Mouse (Mus musculus) ES-CJ7 (cell line): ENCODE measurements at regions not wholly inside any gene's neighbourhood (a gene's known extent, or its start where the extent isn't known, plus 50 kb on each side); places are given as distances from the start of the nearest gene placed in this dataset.

Source experiments
- DNase-seq: peaks from one replicate; pipeline ENCODE4 v3.0.0; 2011; ENCODE audit warnings: low read depth, low spot score

GRCm38 (mm10) chr7:145105831-145106493 is 102.0 kb downstream of the 1810010D01Rik start:
- no peak for DNase-seq

DNA sequence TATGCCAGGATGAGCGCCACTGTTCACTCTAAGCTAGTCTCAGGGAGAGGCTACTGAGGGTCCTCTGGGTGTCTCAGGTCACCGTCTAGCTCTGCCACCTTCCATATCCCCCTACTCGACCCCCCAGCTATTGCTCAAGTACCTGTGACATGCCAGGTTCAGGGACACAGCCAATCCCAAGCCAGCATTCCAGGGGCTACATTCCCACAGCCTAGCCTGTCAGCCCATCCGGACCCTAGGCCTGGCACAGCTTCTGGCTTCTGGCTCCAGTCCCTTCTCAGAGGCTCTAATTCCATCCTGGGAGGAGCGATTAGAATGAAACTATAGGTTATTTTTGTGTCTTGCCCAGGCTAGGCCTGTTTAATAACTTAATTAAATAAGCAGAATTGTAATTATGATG is 105.2 kb downstream of the 1810010D01Rik start:
- DNase-seq = no peak

GRCm38 (mm10) chr7:145102216-145102615 is 105.7 kb downstream of the 1810010D01Rik start:
- DNase-seq = no peak

DNA sequence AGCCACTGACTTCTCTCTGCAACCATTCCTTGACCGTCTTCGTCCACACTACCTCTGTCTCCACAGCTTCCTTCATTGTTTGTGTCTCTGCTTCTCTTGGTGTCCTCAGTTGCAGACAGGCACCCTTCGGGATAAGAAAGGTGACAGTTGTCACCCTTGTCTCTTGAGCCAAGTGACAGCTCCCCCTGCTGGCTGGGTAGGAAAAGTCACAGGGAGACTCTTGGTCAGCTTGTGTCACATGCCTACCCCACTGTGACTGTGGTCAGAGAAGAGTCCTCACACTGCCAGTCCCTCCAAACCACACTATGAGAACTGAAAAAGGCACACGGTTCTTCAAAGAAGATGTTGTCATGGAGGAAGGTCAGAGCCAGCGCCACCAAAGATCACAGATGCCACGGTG is 109.6 kb downstream of the 1810010D01Rik start:
- no peak for DNase-seq

GRCm38 (mm10) chr7:145094134-145094526 is 113.8 kb downstream of the 1810010D01Rik start:
- no peak for DNase-seq

GRCm38 (mm10) chr7:145093417-145094133 is 114.3 kb downstream of the 1810010D01Rik start:
- DNase-seq = no peak

- DNase-seq = peak; percentile 54
Observed at GRCm38 (mm10) chr7:145092392-145093176, 115.3 kb downstream of the 1810010D01Rik start.

- DNase-seq = no peak
Observed at GRCm38 (mm10) chr7:145090849-145091248, 117.1 kb downstream of the 1810010D01Rik start.

- DNase-seq = no peak
Observed at GRCm38 (mm10) chr7:145089315-145089721, 118.6 kb downstream of the 1810010D01Rik start.

DNA sequence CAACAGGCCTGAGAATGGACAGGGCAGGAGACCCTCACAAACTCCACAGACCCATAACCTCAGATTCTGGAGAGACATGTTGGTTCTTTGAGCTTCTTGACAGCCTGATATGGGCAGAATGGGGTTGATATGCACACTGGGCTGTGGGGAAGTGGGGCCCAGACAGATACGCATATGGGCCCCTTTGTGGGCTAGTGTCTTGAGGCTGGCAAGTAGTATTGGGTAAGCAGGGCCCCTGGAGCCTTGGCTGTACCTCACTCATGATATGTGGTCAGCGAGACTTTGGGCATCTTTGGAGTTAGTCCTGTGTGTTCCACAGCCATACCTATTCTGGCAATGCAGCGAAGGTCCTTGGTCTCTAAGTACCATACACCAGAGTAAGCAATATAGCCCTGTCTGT is 119.3 kb downstream of the 1810010D01Rik start:
- no peak for DNase-seq

- DNase-seq = no peak
Observed at GRCm38 (mm10) chr7:145087790-145088189, 120.1 kb downstream of the 1810010D01Rik start.

- no peak for DNase-seq
Observed at GRCm38 (mm10) chr7:145082917-145083752, 124.8 kb downstream of the 1810010D01Rik start.

GRCm38 (mm10) chr7:145071996-145072790 is 132.5 kb upstream of the Ccnd1 start:
- no peak for DNase-seq

- DNase-seq = no peak
Observed at GRCm38 (mm10) chr7:145071533-145071932, 131.8 kb upstream of the Ccnd1 start.

GRCm38 (mm10) chr7:145067366-145067765 is 127.6 kb upstream of the Ccnd1 start:
- no peak for DNase-seq

- no peak for DNase-seq
Observed at GRCm38 (mm10) chr7:145056320-145056719, 116.6 kb upstream of the Ccnd1 start.

- DNase-seq = no peak
Observed at GRCm38 (mm10) chr7:145051616-145052015, 111.9 kb upstream of the Ccnd1 start.

GRCm38 (mm10) chr7:145050729-145051128 is 111.0 kb upstream of the Ccnd1 start:
- no peak for DNase-seq

- DNase-seq = no peak
Observed at GRCm38 (mm10) chr7:145048481-145048877, 108.8 kb upstream of the Ccnd1 start.

DNA sequence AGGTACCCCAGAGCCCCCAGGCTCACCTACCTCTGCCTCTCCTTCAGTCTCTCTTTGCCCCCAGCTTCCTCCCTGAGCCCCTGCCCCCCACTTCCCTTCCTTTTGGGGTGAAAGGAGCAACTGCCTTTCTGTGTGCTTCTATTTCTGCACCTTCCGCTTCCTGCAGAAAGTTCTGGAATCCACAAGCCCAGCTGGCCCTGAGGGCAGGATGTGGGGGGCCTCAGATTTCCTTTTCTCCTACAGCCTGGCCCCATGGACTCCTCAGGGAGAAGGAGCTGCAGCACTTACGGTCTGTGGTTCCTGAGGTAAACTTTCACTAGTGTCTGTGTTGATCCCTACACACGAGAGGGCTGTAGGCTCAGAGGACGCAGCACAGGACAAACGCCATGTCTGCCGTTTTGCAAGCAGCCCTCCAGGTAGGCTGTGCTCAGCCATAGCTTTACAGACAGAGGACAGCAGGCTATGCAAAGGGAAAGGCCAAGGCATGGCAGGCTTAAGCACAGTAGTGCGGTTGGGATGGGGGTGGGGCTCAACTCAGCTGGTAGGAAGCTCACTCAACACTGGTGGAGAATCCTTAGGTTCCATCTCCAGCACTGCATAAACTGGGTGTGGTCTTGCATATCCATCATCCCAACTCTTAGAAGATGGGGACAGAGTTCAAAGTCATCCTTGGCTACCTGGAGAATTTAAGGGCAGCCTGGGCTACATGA is 108.2 kb upstream of the Ccnd1 start:
- no peak for DNase-seq
